Mouse (Mus musculus): ENCODE results near the gene Atf7ip.

Atf7ip gene

GRCm38 (mm10) chr6:136553767-136554569, 48.0 kb downstream of the Atf7ip start:
- no peak for DNase-seq (ENCODE audit: low read depth)

- peak; percentile 26 for DNase-seq (ENCODE audit: low read depth)
These were observed 49.0 kb downstream of the Atf7ip start for GRCm38 (mm10) chr6:136554774-136555522.

GRCm38 (mm10) chr6:136555523-136555915, 49.6 kb downstream of the Atf7ip start:
- DNase-seq (ENCODE audit: low read depth): peak; percentile 72

GRCm38 (mm10) chr6:136558288-136559005, 52.5 kb downstream of the Atf7ip start:
- no peak for DNase-seq (ENCODE audit: low read depth)

- no peak for DNase-seq (ENCODE audit: low read depth)
These were observed 60.0 kb downstream of the Atf7ip start for GRCm38 (mm10) chr6:136566002-136566401.

GRCm38 (mm10) chr6:136590739-136591138, 84.8 kb downstream of the Atf7ip start:
- no peak for DNase-seq (ENCODE audit: low read depth)

GRCm38 (mm10) chr6:136594541-136594940, 88.6 kb downstream of the Atf7ip start:
- DNase-seq (ENCODE audit: low read depth): no peak

GRCm38 (mm10) chr6:136602601-136603000, 96.6 kb downstream of the Atf7ip start:
- DNase-seq (ENCODE audit: low read depth): no peak

- DNase-seq (ENCODE audit: low read depth): peak; percentile 59
These were observed 105.6 kb downstream of the Atf7ip start for GRCm38 (mm10) chr6:136611351-136612215.

GRCm38 (mm10) chr6:136612312-136612711, 106.3 kb downstream of the Atf7ip start:
- peak; percentile 20 for DNase-seq (ENCODE audit: low read depth)

GRCm38 (mm10) chr6:136614156-136614555, 108.2 kb downstream of the Atf7ip start:
- DNase-seq (ENCODE audit: low read depth): no peak

- peak; percentile 91 for DNase-seq (ENCODE audit: low read depth)
These were observed 114.6 kb downstream of the Atf7ip start for GRCm38 (mm10) chr6:136620361-136621139.

GRCm38 (mm10) chr6:136625421-136625820, 119.5 kb downstream of the Atf7ip start:
- DNase-seq (ENCODE audit: low read depth): no peak

GRCm38 (mm10) chr6:136629639-136630038, 123.7 kb downstream of the Atf7ip start:
- no peak for DNase-seq (ENCODE audit: low read depth)

- no peak for DNase-seq (ENCODE audit: low read depth)
These were observed 125.6 kb downstream of the Atf7ip start for GRCm38 (mm10) chr6:136631519-136631918.

GRCm38 (mm10) chr6:136631945-136632534, 126.1 kb downstream of the Atf7ip start:
- no peak for DNase-seq (ENCODE audit: low read depth)

GRCm38 (mm10) chr6:136633154-136633553, 127.2 kb downstream of the Atf7ip start:
- no peak for DNase-seq (ENCODE audit: low read depth)

GRCm38 (mm10) chr6:136633719-136634118, 127.8 kb downstream of the Atf7ip start:
- DNase-seq (ENCODE audit: low read depth): no peak

- no peak for DNase-seq (ENCODE audit: low read depth)
These were observed 129.0 kb downstream of the Atf7ip start for GRCm38 (mm10) chr6:136634982-136635381.

- DNase-seq (ENCODE audit: low read depth): peak; percentile 39
These were observed 138.2 kb downstream of the Atf7ip start for GRCm38 (mm10) chr6:136644171-136644570.
